In genomic region chr11:74101507-74101906, GRCm38 (mm10) we compare ENCODE assay signal across 1 mouse cellular context.
TF ChIP-seq lines count a peak whose summit lies in the region.

No protein-coding gene starts in this region.

TF ChIP-seq in CH12.LX, 34 proteins besides CTCF, POLR2A, EP300 and RAD21 (continued from another document):
- no peak for TF ChIP-seq USF1 (IDR thresholded peaks at IDR 0.05; ENCODE audit: low read depth, low read length)
- no peak for TF ChIP-seq PAX5 (IDR thresholded peaks at IDR 0.05; ENCODE audit: low read length)
- no peak for TF ChIP-seq MXI1 (IDR thresholded peaks at IDR 0.05; ENCODE audit: low read depth, low read length)
